ENCODE assay signal across 8 mouse cellular contexts in the genomic region with DNA sequence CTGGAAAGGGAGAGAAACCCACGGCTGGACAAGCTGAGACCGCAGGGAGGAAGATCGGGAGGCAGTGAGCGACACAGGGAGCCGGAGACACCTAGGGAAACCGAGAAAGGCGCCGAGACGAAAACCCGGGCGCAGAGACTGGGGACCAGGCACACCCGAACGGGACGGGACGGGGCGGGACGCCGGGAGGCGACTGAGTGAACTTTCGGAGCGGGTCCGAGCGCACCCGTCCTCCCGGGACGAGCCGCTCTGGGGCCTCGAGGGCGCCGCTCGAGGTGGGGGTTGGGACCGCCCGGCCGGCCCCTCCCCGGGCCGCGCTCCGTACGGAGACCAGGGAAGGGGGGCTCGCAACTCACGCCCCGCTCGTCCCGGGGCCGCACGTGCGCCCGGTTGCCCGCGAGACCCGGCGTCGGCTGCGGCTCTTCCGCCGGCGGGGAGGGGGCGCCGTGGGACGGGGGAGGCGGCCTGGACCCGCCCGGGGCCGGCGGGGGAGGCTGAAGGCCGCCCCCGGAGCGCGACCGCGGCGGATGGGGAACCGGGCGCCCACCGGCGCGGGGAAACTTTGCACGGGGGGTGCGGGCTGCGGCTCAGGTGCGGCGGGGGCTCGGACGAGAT. TPM values are rescaled to one million over a fixed set of nuclear protein-coding genes. Genes with fewer than 3 reads are reported as not detected.
DNase-seq lines count a peak whose midpoint lies in the region; ATAC-seq and TF ChIP-seq lines count a peak whose summit lies in the region.

No protein-coding gene starts in this region.

- H3K9me3 ChIP-seq in E14TG2a.4 (ENCODE audit: low read length) = no peaks in the 10 kb centered on the region
- no peaks in the 10 kb centered on the region for H3K9me3 ChIP-seq in embryonic facial prominence, embryonic 12.5 days
- no peaks in the 10 kb centered on the region for H3K9me3 ChIP-seq in hindbrain, embryonic 11.5 days (ENCODE audit: control insufficient read depth, low read length)
- no peaks in the 10 kb centered on the region for H3K9me3 ChIP-seq in limb, embryonic 13.5 days

- TF ChIP-seq CTCF in E14TG2a.4 (conservative IDR thresholded peaks at IDR 0.05; ENCODE audit: low read length) = no peak

- ATAC-seq in frontal cortex, adult (ENCODE audit: low TSS enrichment) = peak; percentile 32
- no peak for ATAC-seq in embryonic facial prominence, embryonic 12.5 days (ENCODE audit: insufficient number of reproducible peaks, insufficient read depth, low FRiP score, low TSS enrichment)
- peak; percentile 43; the same call in 1 of the 2 replicates for ATAC-seq in hindbrain, embryonic 11.5 days (ENCODE audit: low FRiP score)
- no peak for ATAC-seq in limb, embryonic 13.5 days (ENCODE audit: low FRiP score, low read depth)

- peak overlapping the region; percentile 85 for H3K4me3 ChIP-seq in E14TG2a.4 (replicated peaks; ENCODE audit: low read length)
- H3K4me3 ChIP-seq in embryonic facial prominence, embryonic 12.5 days = peak overlapping the region; percentile 94
- H3K4me3 ChIP-seq in hindbrain, embryonic 11.5 days (ENCODE audit: low read depth, low read length) = peak overlapping the region; percentile 99
- peak overlapping the region; percentile 87 for H3K4me3 ChIP-seq in limb, embryonic 13.5 days

- H3K9ac ChIP-seq in embryonic facial prominence, embryonic 12.5 days = peak overlapping the region; percentile 98
- H3K9ac ChIP-seq in hindbrain, embryonic 11.5 days (ENCODE audit: low read depth, low read length) = peak overlapping the region; percentile 88
- H3K9ac ChIP-seq in limb, embryonic 13.5 days = peak overlapping the region; percentile 95

- H3K4me1 ChIP-seq in E14TG2a.4 (replicated peaks; ENCODE audit: low read depth, low read length) = peaks cover 68% of the 10 kb centered on the region
- H3K4me1 ChIP-seq in embryonic facial prominence, embryonic 12.5 days = peaks cover 28% of the 10 kb centered on the region
- H3K4me1 ChIP-seq in hindbrain, embryonic 11.5 days (replicated peaks; ENCODE audit: control insufficient read depth, insufficient read depth, low read length) = peaks cover 5% of the 10 kb centered on the region
- H3K4me1 ChIP-seq in limb, embryonic 13.5 days = peaks cover 30% of the 10 kb centered on the region

- H3K27ac ChIP-seq in embryonic facial prominence, embryonic 12.5 days = peak overlapping the region; percentile 95
- peak overlapping the region; percentile 81 for H3K27ac ChIP-seq in hindbrain, embryonic 11.5 days (ENCODE audit: low read depth, low read length)
- peak overlapping the region; percentile 93 for H3K27ac ChIP-seq in limb, embryonic 13.5 days

- H3K36me3 ChIP-seq in E14TG2a.4 (ENCODE audit: insufficient read depth, low read length) = peaks cover 36% of the 10 kb centered on the region
- H3K36me3 ChIP-seq in embryonic facial prominence, embryonic 12.5 days = peaks cover 7% of the 10 kb centered on the region; the same call in 1 of the 2 replicates
- no peaks in the 10 kb centered on the region for H3K36me3 ChIP-seq in hindbrain, embryonic 11.5 days (ENCODE audit: control insufficient read depth, insufficient read depth, low read length)
- peaks cover 10% of the 10 kb centered on the region for H3K36me3 ChIP-seq in limb, embryonic 13.5 days

- DNase-seq in frontal cortex, postnatal 25 days (ENCODE audit: low spot score in 2 of 2) = no peak
- peak; percentile 72 for DNase-seq in hindbrain, embryonic 11.5 days (ENCODE audit: low spot score)
- DNase-seq in naive thymus-derived CD4-positive, alpha-beta T cell, adult 2 months (ENCODE audit: low read depth) = peak; percentile 40
- DNase-seq in yolk sac, embryonic 10.5 days (ENCODE audit: low spot score) = peak; percentile 60

- WGBS in embryonic facial prominence, embryonic 12.5 days = 0% methylated on average over 54 of the region's 84 CpGs
- WGBS in hindbrain, embryonic 11.5 days = 0% methylated on average over 39 of the region's 84 CpGs
- WGBS in limb, embryonic 13.5 days = under 1% methylated on average over 64 of the region's 84 CpGs

- peak overlapping the region; percentile 70 for H3K4me2 ChIP-seq in embryonic facial prominence, embryonic 12.5 days (replicated peaks)
- H3K4me2 ChIP-seq in hindbrain, embryonic 11.5 days (replicated peaks; ENCODE audit: low read depth, low read length) = peak overlapping the region; percentile 77
- H3K4me2 ChIP-seq in limb, embryonic 13.5 days (replicated peaks) = peak overlapping the region; percentile 79

- no peaks in the 10 kb centered on the region; the same call in 1 of the 2 replicates for H3K27me3 ChIP-seq in E14TG2a.4 (ENCODE audit: insufficient read depth, low read length)
- H3K27me3 ChIP-seq in embryonic facial prominence, embryonic 12.5 days = no peaks in the 10 kb centered on the region; the same call in 1 of the 2 replicates
- no peaks in the 10 kb centered on the region for H3K27me3 ChIP-seq in hindbrain, embryonic 11.5 days (ENCODE audit: control insufficient read depth, insufficient read depth, low read length)
- H3K27me3 ChIP-seq in limb, embryonic 13.5 days = no peaks in the 10 kb centered on the region

RNA-seq across cellular contexts. Expression of a gene that starts 0.7 kb away (rescaled TPM):
- 90.7 and 98.6 TPM in 2 replicates for polyA plus RNA-seq in embryonic facial prominence, embryonic 12.5 days (2016; fragmentation: Nextera tagmentation; extraction: Ambion mirVana)
- polyA plus RNA-seq in hindbrain, embryonic 11.5 days (2014; fragmentation: Nextera tagmentation; extraction: Ambion mirVana) = 62.4 and 66.0 TPM in 2 replicates
- 51.1 and 58.1 TPM in 2 replicates for polyA plus RNA-seq in limb, embryonic 13.5 days (2015; fragmentation: Nextera tagmentation; extraction: Ambion mirVana)

Comparison
In these comparisons a context has a peak if more than half of its experiments do, and no peak if none do; other contexts are left out.
1. ATAC-seq: peak in frontal cortex, adult (single experiment) and hindbrain, embryonic 11.5 days (single experiment); none in embryonic facial prominence, embryonic 12.5 days (single experiment) and limb, embryonic 13.5 days (single experiment).
2. DNase-seq: peak in hindbrain, embryonic 11.5 days (single experiment), naive thymus-derived CD4-positive, alpha-beta T cell, adult 2 months (single experiment) and yolk sac, embryonic 10.5 days (single experiment); none in frontal cortex, postnatal 25 days (0 of 2).
3. Peak in every context shown above with its lines, with median percentiles within 50 percentile points of each other: H3K4me3 ChIP-seq, H3K27ac ChIP-seq, H3K4me2 ChIP-seq and H3K9ac ChIP-seq.